Mouse (Mus musculus) midbrain, embryonic 12.5 days (tissue): ENCODE measurements at regions not wholly inside any gene's neighbourhood (a gene's known extent, or its start where the extent isn't known, plus 50 kb on each side); places are given as distances from the start of the nearest gene placed in this dataset.

ENCODE experiments used
- ATAC-seq: fragments of 200-750 bp; cut with Nextera tagmentation; 2 replicates; pipeline ENCODE4 v1.8.0; 2017; ENCODE audit warnings: low read depth, moderate TSS enrichment, moderate library complexity; ENCODE audit not compliant: low FRiP score
- H3K27ac ChIP-seq: fragments of 300-500 bp; sonication (generic); replicated peaks from 2 replicates; pipeline ENCODE4 v1.5.1; 2016; ENCODE audit warnings: mild to moderate bottlenecking
- H3K27me3 ChIP-seq: fragments of 300-500 bp; sonication (generic); 2 replicates; pipeline ENCODE4 v1.6.1; 2016; ENCODE audit warnings: mild to moderate bottlenecking
- H3K36me3 ChIP-seq: fragments of 300-500 bp; sonication (generic); 2 replicates; pipeline ENCODE4 v1.6.1; 2016
- H3K4me1 ChIP-seq: fragments of 300-500 bp; sonication (generic); 2 replicates; pipeline ENCODE4 v1.6.1; 2016
- H3K4me2 ChIP-seq: fragments of 300-500 bp; sonication (generic); replicated peaks from 2 replicates; pipeline ENCODE4 v1.6.1; 2016; ENCODE audit warnings: mild to moderate bottlenecking, moderate library complexity
- H3K4me3 ChIP-seq: fragments of 300-500 bp; sonication (generic); 2 replicates; pipeline ENCODE4 v1.5.1; 2016; ENCODE audit warnings: mild to moderate bottlenecking
- H3K9ac ChIP-seq: fragments of 300-500 bp; sonication (generic); replicated peaks from 2 replicates; pipeline ENCODE4 v1.6.1; 2016; ENCODE audit warnings: mild to moderate bottlenecking, moderate library complexity
- H3K9me3 ChIP-seq: fragments of 300-500 bp; sonication (generic); 2 replicates; pipeline ENCODE4 v1.6.1; 2016; ENCODE audit warnings: mild to moderate bottlenecking
- WGBS: fragments of 180-500 bp; shearing (Covaris S2); methylation state at CpG from one replicate; pipeline ENCODE4 v1.1.7; 2016; 5-methylcytosine and 5-hydroxymethylcytosine counted together

DNA sequence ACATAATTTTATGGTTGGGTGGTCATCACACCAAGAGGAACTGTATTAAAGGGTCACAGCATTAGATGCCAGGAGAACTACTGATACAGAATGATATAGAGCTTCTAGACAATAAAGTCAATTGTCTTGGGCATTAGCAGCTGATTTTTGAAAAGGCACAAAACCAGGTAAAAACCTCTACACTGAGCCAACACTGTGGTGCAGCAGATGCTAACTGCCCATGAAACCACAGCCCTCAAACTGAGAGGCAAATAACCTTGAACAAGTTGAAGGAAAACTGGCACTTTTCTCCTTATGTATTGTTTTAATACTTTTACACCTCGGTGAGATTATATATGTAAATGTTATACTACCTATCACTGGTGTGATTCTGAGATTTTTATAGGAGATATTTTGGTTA is 195.9 kb upstream of the Vegfc start:
- H3K27ac ChIP-seq, result no peak overlapping the region
- no peak overlapping the region for H3K9ac ChIP-seq
- no peak overlapping the region for H3K4me2 ChIP-seq
- H3K4me1 ChIP-seq, result no peaks in the 10 kb centered on the region
- H3K36me3 ChIP-seq, result no peaks in the 10 kb centered on the region
- 92% methylated on average over 1 of the region's 1 CpGs for WGBS
- H3K4me3 ChIP-seq, result no peak overlapping the region
- H3K9me3 ChIP-seq, result no peaks in the 10 kb centered on the region
- no peaks in the 10 kb centered on the region for H3K27me3 ChIP-seq
- no peak for ATAC-seq

DNA sequence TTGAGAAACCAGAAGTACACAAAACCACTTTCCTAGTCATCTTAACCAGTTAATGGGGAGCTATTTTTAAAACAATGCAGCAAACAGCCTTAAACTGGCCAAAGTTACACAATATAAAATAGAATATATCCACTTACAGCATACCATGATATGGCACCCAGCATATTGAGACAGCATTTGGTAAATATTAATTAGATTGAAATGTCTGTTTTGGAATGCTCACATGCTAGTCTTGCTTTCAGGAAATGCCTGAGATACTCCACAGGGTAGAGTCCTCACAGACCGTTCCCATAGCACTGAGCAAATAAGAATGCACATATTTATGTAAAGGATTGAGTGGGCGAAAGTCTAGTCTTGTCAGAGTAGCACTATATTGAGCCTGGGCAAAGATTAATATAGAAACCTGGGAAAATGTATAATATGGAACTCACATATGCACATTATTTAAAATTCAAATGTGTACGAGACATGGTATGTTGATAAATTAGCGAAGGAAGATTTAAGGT is 185.1 kb upstream of the Vegfc start:
- Histone ChIP-seq H3K4me3 (no peak overlapping the region), H3K9me3 (no peaks in the 10 kb centered on the region), H3K27me3 (no peaks in the 10 kb centered on the region), H3K9ac (no peak overlapping the region), H3K36me3 (no peaks in the 10 kb centered on the region), H3K4me2 (no peak overlapping the region), H3K4me1 (no peaks in the 10 kb centered on the region), H3K27ac (no peak overlapping the region)
- 82% methylated on average over 4 of the region's 4 CpGs for WGBS
- ATAC-seq, result no peak

DNA sequence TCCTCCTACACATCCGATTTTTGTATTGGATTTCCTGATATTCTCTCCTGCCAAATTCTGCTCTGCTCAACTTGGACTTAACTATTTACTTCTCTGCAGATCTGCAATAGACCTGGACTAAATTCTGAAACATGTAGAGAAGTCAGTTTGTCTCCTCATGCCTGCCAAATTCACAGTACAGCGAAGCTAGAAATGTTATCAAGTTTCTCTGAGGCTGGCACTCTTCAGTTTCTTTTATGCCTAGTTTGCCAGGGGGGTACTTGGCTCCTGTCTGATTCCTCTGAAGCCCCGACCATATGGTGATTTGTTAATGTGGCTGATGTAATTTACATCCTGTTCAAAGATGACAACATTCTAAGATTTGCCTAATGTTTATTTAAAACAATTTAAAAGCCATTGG is 184.6 kb upstream of the Vegfc start:
- Histone ChIP-seq H3K4me3 (no peak overlapping the region), H3K9ac (no peak overlapping the region), H3K9me3 (no peaks in the 10 kb centered on the region), H3K36me3 (no peaks in the 10 kb centered on the region), H3K27ac (no peak overlapping the region), H3K4me2 (no peak overlapping the region), H3K27me3 (no peaks in the 10 kb centered on the region), H3K4me1 (no peaks in the 10 kb centered on the region)
- no peak for ATAC-seq
- 69% methylated on average over 3 of the region's 3 CpGs for WGBS

DNA sequence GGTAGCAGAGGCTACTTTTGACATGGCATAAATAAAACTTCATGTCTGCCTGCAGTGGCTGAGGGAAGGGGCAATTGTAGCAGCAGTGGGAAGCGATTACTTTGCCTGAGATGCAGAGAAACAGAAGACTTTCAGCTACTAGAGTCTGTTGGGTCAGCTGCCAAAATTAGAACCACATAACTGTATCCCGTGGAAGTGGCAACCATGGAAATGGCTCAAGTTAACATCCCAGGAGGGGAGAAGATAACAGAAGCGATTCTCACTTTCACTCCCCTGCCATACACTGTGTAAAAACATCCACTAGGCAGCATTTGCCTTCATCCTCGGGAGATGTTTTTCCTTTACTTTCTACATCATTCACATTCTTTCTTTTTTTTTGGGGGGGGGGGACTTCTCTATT is 155.1 kb upstream of the Vegfc start:
- H3K27me3 ChIP-seq, result no peaks in the 10 kb centered on the region
- H3K4me1 ChIP-seq, result no peaks in the 10 kb centered on the region
- no peak overlapping the region for H3K27ac ChIP-seq
- H3K4me2 ChIP-seq, result no peak overlapping the region
- no peak overlapping the region for H3K4me3 ChIP-seq
- 82% methylated on average over 4 of the region's 4 CpGs for WGBS
- H3K36me3 ChIP-seq, result no peaks in the 10 kb centered on the region
- ATAC-seq, result no peak
- H3K9me3 ChIP-seq, result 0 out of 2 replicates have a peak, but pooled peaks cover 3% of the 10 kb centered on the region
- H3K9ac ChIP-seq, result no peak overlapping the region

DNA sequence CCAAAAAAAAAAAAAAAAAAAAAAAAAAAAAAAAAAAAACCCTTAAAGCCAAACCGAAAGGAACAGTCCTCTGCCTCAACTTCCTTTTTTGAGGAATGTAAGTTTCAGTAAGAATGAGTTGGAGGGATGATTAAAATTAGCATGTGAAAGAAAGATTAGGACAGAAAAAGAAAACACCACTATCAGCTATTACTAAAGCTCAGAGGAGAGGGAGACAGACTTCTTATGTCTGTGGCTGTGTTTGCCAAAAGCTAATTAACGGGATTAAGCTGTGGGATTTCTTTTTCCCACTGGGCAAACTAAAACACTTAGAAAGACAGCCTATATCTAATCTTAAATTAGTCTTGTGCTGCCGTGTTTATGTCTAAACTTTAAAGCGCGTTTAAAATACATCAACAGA is 146.7 kb upstream of the Vegfc start:
- Histone ChIP-seq H3K27me3 (no peaks in the 10 kb centered on the region), H3K4me3 (no peak overlapping the region), H3K4me1 (no peaks in the 10 kb centered on the region), H3K36me3 (no peaks in the 10 kb centered on the region), H3K4me2 (no peak overlapping the region), H3K9ac (no peak overlapping the region), H3K27ac (no peak overlapping the region), H3K9me3 (no peaks in the 10 kb centered on the region)
- 18% methylated on average over 5 of the region's 5 CpGs for WGBS
- no peak for ATAC-seq

DNA sequence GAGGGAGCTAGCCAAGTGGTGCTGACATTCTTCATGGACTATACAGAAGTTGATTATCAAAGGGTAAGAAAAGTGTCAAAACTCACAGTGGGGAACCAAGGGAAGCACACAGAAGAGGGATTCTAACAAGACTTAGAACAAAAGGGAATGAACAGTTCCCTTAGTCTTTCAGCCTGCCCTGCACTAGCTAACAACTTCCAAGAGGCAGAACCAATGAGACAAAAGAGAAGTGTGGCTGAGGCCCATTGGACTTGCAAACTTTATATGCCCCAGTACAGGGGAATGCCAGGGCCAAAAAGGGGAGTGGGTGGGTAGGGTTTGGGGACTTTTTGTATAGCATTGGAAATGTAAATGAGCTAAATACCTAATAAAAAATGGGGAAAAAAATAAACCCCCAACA is 139.0 kb upstream of the Vegfc start:
- Histone ChIP-seq H3K9me3 (no peaks in the 10 kb centered on the region), H3K27me3 (no peaks in the 10 kb centered on the region), H3K27ac (no peak overlapping the region), H3K9ac (no peak overlapping the region), H3K4me2 (no peak overlapping the region), H3K36me3 (no peaks in the 10 kb centered on the region), H3K4me3 (no peak overlapping the region), H3K4me1 (no peaks in the 10 kb centered on the region)
- peak; percentile 27; the same call in 1 of the 2 replicates for ATAC-seq

DNA sequence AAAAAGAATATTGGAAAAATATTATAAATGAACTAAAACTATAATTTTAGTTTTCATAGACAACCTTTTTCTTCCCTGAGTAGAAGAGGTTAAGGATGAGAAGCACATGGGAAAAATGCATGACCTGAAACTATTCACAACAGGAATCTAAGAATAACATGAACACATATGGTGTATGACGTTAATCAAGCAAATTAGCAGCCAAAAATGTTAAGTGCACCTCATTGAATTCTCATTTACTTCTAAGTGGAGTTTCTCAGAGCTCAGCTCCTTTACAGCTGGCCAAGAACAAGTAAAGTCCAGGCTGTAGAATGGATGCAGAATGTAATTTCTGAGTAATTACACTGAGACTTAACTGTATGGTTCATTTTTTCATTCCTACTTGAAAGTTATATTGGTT is 137.9 kb upstream of the Vegfc start:
- H3K4me3 ChIP-seq, result no peak overlapping the region
- no peaks in the 10 kb centered on the region for H3K9me3 ChIP-seq
- H3K27me3 ChIP-seq, result no peaks in the 10 kb centered on the region
- H3K9ac ChIP-seq, result no peak overlapping the region
- 87% methylated on average over 1 of the region's 1 CpGs for WGBS
- no peak overlapping the region for H3K27ac ChIP-seq
- no peak for ATAC-seq
- no peaks in the 10 kb centered on the region for H3K4me1 ChIP-seq
- H3K36me3 ChIP-seq, result no peaks in the 10 kb centered on the region
- H3K4me2 ChIP-seq, result no peak overlapping the region

DNA sequence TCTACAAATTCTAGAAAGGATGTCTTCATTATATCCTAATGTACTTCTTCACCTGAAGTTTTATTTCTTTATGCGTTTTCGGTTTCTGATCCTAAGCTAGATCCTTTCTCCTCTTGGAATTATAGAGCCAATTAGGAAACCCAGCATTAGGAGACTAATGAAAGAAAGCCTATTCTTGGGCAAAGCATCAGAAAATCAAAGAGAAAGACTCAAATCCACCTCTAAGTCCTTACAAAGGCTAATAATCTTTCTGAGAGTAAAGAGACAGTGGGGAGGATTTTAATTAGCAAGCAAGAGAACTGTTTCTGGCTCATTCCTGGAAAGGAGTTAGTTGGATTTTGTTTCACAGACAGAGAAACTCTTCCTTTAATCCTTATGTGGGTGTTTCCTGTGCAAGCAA is 136.3 kb upstream of the Vegfc start:
- ATAC-seq, result no peak
- Histone ChIP-seq H3K4me2 (no peak overlapping the region), H3K27me3 (no peaks in the 10 kb centered on the region), H3K36me3 (no peaks in the 10 kb centered on the region), H3K4me1 (0 out of 2 replicates have a peak, but pooled peaks cover 4% of the 10 kb centered on the region), H3K9ac (no peak overlapping the region), H3K4me3 (no peak overlapping the region), H3K9me3 (no peaks in the 10 kb centered on the region), H3K27ac (no peak overlapping the region)
- WGBS, result 35% methylated on average over 2 of the region's 2 CpGs

DNA sequence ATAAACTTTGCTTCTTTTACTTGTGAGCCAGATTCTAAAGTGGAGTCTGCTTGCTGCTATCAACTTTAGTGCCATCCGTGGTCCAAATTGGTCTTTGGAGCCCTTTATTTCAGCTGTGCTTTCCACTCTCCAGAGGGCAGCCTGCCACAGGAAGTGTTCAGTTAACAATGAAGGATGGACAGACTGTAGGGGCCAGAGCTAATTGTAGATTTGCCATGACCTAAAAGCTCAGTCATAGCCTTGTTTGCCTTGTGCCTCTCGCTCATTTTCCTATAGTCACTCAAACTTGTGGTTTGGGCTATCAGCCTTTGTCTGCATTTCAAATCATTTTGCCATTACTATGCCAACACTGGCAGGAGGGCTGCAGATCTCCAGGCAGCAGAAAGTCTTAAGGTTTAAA is 131.8 kb upstream of the Vegfc start:
- Histone ChIP-seq H3K27ac (no peak overlapping the region), H3K9me3 (no peaks in the 10 kb centered on the region), H3K9ac (no peak overlapping the region), H3K27me3 (no peaks in the 10 kb centered on the region), H3K36me3 (no peaks in the 10 kb centered on the region), H3K4me3 (no peak overlapping the region), H3K4me2 (no peak overlapping the region), H3K4me1 (0 out of 2 replicates have a peak, but pooled peaks cover 4% of the 10 kb centered on the region)
- ATAC-seq, result peak; percentile 65; the same call in 1 of the 2 replicates
- 59% methylated on average over 2 of the region's 2 CpGs for WGBS

DNA sequence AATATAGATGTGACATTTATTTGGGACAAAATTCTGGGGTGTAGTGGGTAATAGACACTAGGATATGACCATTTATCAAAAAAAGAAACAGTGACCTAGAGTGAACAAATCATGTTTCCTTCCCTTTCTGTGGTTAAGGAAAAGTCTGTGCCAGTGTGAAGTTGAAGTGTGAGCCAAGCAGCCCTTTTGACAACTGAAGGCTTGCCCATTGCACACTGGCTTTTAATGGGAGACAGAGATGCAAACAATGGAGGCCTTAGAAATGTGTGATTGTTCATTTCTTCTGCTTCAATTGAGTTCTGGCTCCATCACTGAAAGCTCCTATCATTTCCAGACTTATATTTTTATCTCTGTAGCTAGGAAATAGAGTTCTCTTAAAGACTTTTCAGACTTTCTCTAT is 130.0 kb upstream of the Vegfc start:
- Histone ChIP-seq H3K36me3 (no peaks in the 10 kb centered on the region), H3K4me3 (no peak overlapping the region), H3K4me1 (0 out of 2 replicates have a peak, but pooled peaks cover 4% of the 10 kb centered on the region), H3K9me3 (no peaks in the 10 kb centered on the region), H3K4me2 (no peak overlapping the region), H3K9ac (no peak overlapping the region), H3K27me3 (no peaks in the 10 kb centered on the region), H3K27ac (no peak overlapping the region)
- no peak for ATAC-seq

DNA sequence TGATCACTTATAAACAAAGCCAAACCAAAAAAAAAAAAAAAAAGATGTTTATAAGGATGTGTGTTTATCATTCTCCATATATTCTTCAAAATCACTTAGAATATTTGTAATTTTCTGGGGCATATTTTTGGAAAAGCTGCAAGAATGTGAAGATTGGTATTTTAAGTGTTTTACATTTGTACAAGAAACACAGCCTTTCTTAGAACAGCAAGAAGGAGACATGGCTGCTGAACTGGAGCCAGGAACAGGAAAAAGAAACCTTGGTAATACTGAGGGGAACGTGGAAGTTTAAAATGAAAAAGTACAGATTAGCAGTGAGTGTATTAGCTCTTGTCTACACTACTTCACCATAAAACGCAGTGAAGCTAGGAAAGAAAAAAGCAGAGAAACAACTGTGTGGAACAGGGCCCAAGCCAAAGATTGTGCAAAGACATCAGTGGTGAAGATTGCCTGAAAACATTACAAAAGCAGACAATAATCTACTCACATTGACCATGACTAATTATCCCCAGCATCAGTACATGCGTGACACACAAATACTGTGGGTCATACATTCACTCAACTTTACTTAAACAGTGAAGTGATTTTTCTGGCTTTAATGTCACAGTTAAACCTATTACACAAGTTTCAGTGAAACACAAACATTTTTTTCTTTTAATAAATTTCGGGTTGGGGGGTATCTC is 122.8 kb upstream of the Vegfc start:
- WGBS, result 73% methylated on average over 4 of the region's 4 CpGs
- no peaks in the 10 kb centered on the region for H3K9me3 ChIP-seq
- no peak for ATAC-seq

DNA sequence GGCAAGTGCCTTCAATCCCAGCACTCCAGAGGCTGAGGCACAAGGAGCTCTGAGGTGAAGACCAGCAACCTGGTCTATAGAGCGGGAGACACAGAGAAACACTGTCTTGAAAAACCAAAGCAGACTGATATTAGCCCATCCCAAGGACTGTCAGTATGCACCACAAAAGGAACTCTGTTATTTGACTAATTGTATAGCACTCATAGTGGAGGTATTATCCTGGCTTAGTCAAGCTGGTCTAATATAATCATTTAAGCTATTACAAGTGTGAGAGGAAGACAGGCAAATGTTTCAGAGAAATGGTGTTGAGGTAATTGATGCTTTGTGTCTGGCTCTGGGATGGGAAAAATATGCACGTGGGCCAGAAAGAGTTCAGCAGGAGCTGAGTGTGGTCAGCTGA is 121.3 kb upstream of the Vegfc start:
- H3K36me3 ChIP-seq, result no peaks in the 10 kb centered on the region
- no peak overlapping the region for H3K4me3 ChIP-seq
- H3K9me3 ChIP-seq, result no peaks in the 10 kb centered on the region
- H3K27ac ChIP-seq, result no peak overlapping the region
- no peak for ATAC-seq
- no peak overlapping the region for H3K4me2 ChIP-seq
- 53% methylated on average over 2 of the region's 2 CpGs for WGBS
- H3K9ac ChIP-seq, result no peak overlapping the region
- no peaks in the 10 kb centered on the region for H3K27me3 ChIP-seq
- no peaks in the 10 kb centered on the region for H3K4me1 ChIP-seq

More for the DNA sequence above, 122.8 kb upstream of the Vegfc start:
- Histone ChIP-seq H3K4me2 (no peak overlapping the region), H3K9ac (no peak overlapping the region), H3K36me3 (no peaks in the 10 kb centered on the region), H3K27me3 (no peaks in the 10 kb centered on the region), H3K27ac (no peak overlapping the region), H3K4me1 (no peaks in the 10 kb centered on the region), H3K4me3 (no peak overlapping the region)

DNA sequence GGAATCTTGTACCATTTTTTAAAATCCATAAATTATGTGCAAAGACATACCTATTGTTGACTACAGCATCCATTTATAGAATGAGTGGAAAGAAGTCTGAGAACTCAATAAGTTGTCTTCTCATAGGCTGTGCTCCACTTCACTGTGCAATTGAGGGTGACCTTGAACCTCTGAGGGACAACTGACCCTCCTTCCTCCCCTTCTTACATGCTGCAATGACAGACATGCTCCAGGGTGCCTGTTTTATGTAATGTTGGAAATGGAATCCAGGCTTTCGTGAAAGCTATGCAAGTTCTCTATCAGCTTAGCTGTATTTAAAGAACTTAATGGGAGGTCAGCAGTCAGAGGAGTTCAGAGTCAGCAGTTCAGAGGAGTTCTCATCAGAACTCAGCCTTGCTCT is 118.9 kb upstream of the Vegfc start:
- Histone ChIP-seq H3K27ac (no peak overlapping the region), H3K9ac (no peak overlapping the region), H3K4me3 (no peak overlapping the region), H3K36me3 (no peaks in the 10 kb centered on the region), H3K9me3 (no peaks in the 10 kb centered on the region), H3K4me1 (no peaks in the 10 kb centered on the region), H3K27me3 (no peaks in the 10 kb centered on the region), H3K4me2 (no peak overlapping the region)
- no peak for ATAC-seq
- WGBS, result 64% methylated on average over 1 of the region's 1 CpGs
